Mouse (Mus musculus): ENCODE measurements around the gene Timm8b. TPM values are rescaled to one million over a fixed set of nuclear protein-coding genes. Genes with fewer than 3 reads are reported as not detected.

Timm8b gene
- total RNA-seq, 2 experiments from 2014 or later, result 215 to 230 TPM

Other genes with a start within 250 kb of the Timm8b start
- gene Plet1, start 109.4 kb upstream of the Timm8b start, total RNA-seq (2021), result not detected
- 10 to 100 TPM; 46.7 to 48.0 TPM for gene Pts, start 75.2 kb upstream of the Timm8b start, total RNA-seq (2021)
- 10 to 100 TPM; 18.5 to 19.1 TPM for gene Il18, start 49.1 kb upstream of the Timm8b start, total RNA-seq (2021)
- 1 to 10 TPM; 1.6 to 1.8 TPM for gene Bco2, start 48.7 kb upstream of the Timm8b start, total RNA-seq (2021)
- not detected for gene Tex12, start 42.6 kb upstream of the Timm8b start, total RNA-seq (2021)
- 100 to 1,000 TPM; 145 to 154 TPM for gene Sdhd, start 98 bp upstream of the Timm8b start, total RNA-seq (2021)
- gene Pih1d2, start 13.4 kb downstream of the Timm8b start, total RNA-seq (2021), result 1 to 10 TPM; 1.4 to 2.1 TPM
- gene Nkapd1, start 13.6 kb downstream of the Timm8b start, total RNA-seq (2021), result 10 to 100 TPM; 28.9 to 30.3 TPM
- gene Dlat, start 55.9 kb downstream of the Timm8b start, total RNA-seq (2021), result 100 to 1,000 TPM; 121 to 129 TPM
- 10 to 100 TPM; 75.0 to 76.6 TPM for gene Dixdc1, start 135.6 kb downstream of the Timm8b start, total RNA-seq (2021)
- gene 2310030G06Rik, start 142.6 kb downstream of the Timm8b start, total RNA-seq (2021), result 1 to 10 TPM; 2.0 to 2.7 TPM
- 10 to 100 TPM; 67.6 to 87.4 TPM for gene Cryab, start 147.4 kb downstream of the Timm8b start, total RNA-seq (2021)
- 1 to 10 TPM; 1.7 to 2.2 TPM for gene Hspb2, start 148.4 kb downstream of the Timm8b start, total RNA-seq (2021)
- gene Fdxacb1, start 164.3 kb downstream of the Timm8b start, total RNA-seq (2021), result 1 to 10 TPM; 5.5 to 6.6 TPM
- 10 to 100 TPM; 36.2 to 38.7 TPM for gene Alg9, start 171.1 kb downstream of the Timm8b start, total RNA-seq (2021)
- gene 1110032A03Rik, start 171.6 kb downstream of the Timm8b start, total RNA-seq (2021), result 10 to 100 TPM; 27.0 to 28.7 TPM
- gene Ppp2r1b, start 241.4 kb downstream of the Timm8b start, total RNA-seq (2021), result 10 to 100 TPM; 21.1 to 23.2 TPM

Data from left cerebral cortex, postnatal 10 days (tissue).